ENCODE assay signal across 22 mouse cellular contexts in the genomic region with DNA sequence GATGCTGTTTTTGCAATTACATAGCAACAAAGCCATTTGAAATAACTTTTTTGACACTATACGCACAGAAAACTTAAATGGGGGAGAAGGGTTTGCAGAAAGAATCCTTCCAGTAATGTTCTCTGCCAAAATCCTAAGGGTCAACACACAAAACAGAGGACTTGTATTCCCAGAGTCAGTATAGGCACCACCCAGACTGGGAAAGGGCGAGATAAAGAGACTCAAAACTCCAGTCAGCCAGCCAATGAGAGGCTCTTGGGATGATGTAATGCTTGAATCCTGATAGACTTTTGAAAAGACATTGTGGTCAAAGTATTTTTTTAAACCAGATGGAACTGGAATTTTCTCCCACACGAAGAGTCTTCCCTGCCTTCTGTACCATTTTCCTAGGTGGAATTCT.
"Had no signal": no experiment of that assay in that cellular context is flagged by ENCODE, and none has a peak within 500 bp of the region (broad histone marks: within the 10 kb centered on the region; RNA-seq: fewer than 3 reads in every experiment).

No protein-coding gene starts in this region.

- H3K27ac ChIP-seq: limb, embryonic 12.5 days; limb, embryonic 15.5 days; liver, embryonic 14.5 days; midbrain, embryonic 10.5 days; midbrain, embryonic 13.5 days; neural tube, embryonic 13.5 days; stomach, embryonic 15.5 days had no signal

- H3K9ac ChIP-seq: limb, embryonic 12.5 days; limb, embryonic 15.5 days; liver, embryonic 14.5 days; liver, postnatal 0 days; lung, embryonic 14.5 days; midbrain, embryonic 13.5 days; neural tube, embryonic 13.5 days; stomach, embryonic 15.5 days had no signal

- H3K4me1 ChIP-seq: limb, embryonic 12.5 days; limb, embryonic 15.5 days; megakaryocyte, embryonic 14.5 days; midbrain, embryonic 10.5 days; midbrain, embryonic 13.5 days; stomach, embryonic 15.5 days had no signal

- H3K4me3 ChIP-seq: limb, embryonic 12.5 days; limb, embryonic 15.5 days; megakaryocyte, embryonic 14.5 days; midbrain, embryonic 10.5 days; midbrain, embryonic 13.5 days; myocyte; neural tube, embryonic 13.5 days; stomach, embryonic 15.5 days had no signal

- H3K4me2 ChIP-seq: limb, embryonic 12.5 days; limb, embryonic 15.5 days; liver, embryonic 11.5 days; lung, embryonic 14.5 days; midbrain, embryonic 13.5 days; neural tube, embryonic 13.5 days; stomach, embryonic 15.5 days had no signal

- DNase-seq: kidney, postnatal 14 days; kidney, postnatal 4 days; left cerebral cortex, postnatal 4 days; liver, postnatal 0 days; lung, embryonic 14.5 days; lung, postnatal 36 days; retina, postnatal 1 day; right cerebral cortex, postnatal 25 days; spleen, adult 18-20 months; thymus, postnatal 25 days had no signal

- H3K36me3 ChIP-seq: limb, embryonic 12.5 days; limb, embryonic 15.5 days; midbrain, embryonic 10.5 days; midbrain, embryonic 13.5 days; neural tube, embryonic 13.5 days; stomach, embryonic 15.5 days had no signal

- H3K9me3 ChIP-seq: limb, embryonic 12.5 days; limb, embryonic 15.5 days; midbrain, embryonic 10.5 days; midbrain, embryonic 13.5 days; neural tube, embryonic 13.5 days; stomach, embryonic 15.5 days had no signal

- ATAC-seq: liver, postnatal 0 days; lung, postnatal 0 days; midbrain, embryonic 13.5 days; midbrain, embryonic 16.5 days had no signal

- H3K27me3 ChIP-seq: limb, embryonic 12.5 days; limb, embryonic 15.5 days; megakaryocyte, embryonic 14.5 days; midbrain, embryonic 13.5 days; neural tube, embryonic 13.5 days; stomach, embryonic 15.5 days had no signal
